Mouse (Mus musculus): Measurements from ENCODE around the gene Smok3c. TPM values are rescaled to one million over a fixed set of nuclear protein-coding genes. Genes with fewer than 3 reads are reported as not detected.
A peak's percentile ranks its signal among the peaks of the same experiment; 100 is the strongest.

Gene Smok3c
- polyA plus RNA-seq, 1 experiment from 2014 or later = not detected

- ATAC-seq (ENCODE audit: low read depth) = no peak
These were observed 30.4 kb downstream of the Smok3c start for GRCm38 (mm10) chr5:138083318-138083900.

GRCm38 (mm10) chr5:138083936-138084335 is 30.9 kb downstream of the Smok3c start:
- Histone ChIP-seq H3K9me3 (replicated peaks) (no peaks in the 10 kb centered on the region), H3K27me3 (no peaks in the 10 kb centered on the region), H3K36me3 (peaks cover 15% of the 10 kb centered on the region), H3K4me2 (peak overlapping the region; percentile 80; the same call in 1 of the 2 replicates), H3K4me3 (replicated peaks) (no peak overlapping the region), H3K4me1 (replicated peaks) (peaks cover 49% of the 10 kb centered on the region), H3K27ac (peak overlapping the region; percentile 83), H3K9ac (no peak overlapping the region)
- WGBS (ENCODE audit: insufficient replicate concordance) = 76% methylated on average over 2 of the region's 2 CpGs
- no peak for DNase-seq
- ATAC-seq (ENCODE audit: low read depth) = no peak

More at GRCm38 (mm10) chr5:138083318-138083900, 30.4 kb downstream of the Smok3c start:
- 0 out of 2 replicates have a peak overlapping the region, but pooled peaks have one; percentile 80 for H3K4me2 ChIP-seq
- peak overlapping the region; percentile 83; the same call in 1 of the 2 replicates for H3K27ac ChIP-seq
- no peaks in the 10 kb centered on the region for H3K9me3 ChIP-seq (replicated peaks)
- peaks cover 15% of the 10 kb centered on the region for H3K36me3 ChIP-seq
- peaks cover 44% of the 10 kb centered on the region for H3K4me1 ChIP-seq (replicated peaks)
- H3K9ac ChIP-seq = no peak overlapping the region
- no peak for DNase-seq
- WGBS (ENCODE audit: insufficient replicate concordance) = 58% methylated on average over 2 of the region's 2 CpGs
- H3K4me3 ChIP-seq (replicated peaks) = no peak overlapping the region
- H3K27me3 ChIP-seq = no peaks in the 10 kb centered on the region

- ATAC-seq (ENCODE audit: low read depth) = peak; percentile 76
- WGBS (ENCODE audit: insufficient replicate concordance) = 11% methylated on average over 2 of the region's 2 CpGs
These were observed 31.5 kb downstream of the Smok3c start for GRCm38 (mm10) chr5:138084507-138084906.

GRCm38 (mm10) chr5:138084996-138085395 is 32.0 kb downstream of the Smok3c start, which contains the start of gene Zkscan1:
Zkscan1 (plus strand) TSS chr5:138085084.
- WGBS (ENCODE audit: insufficient replicate concordance) = under 1% methylated on average over 27 of the region's 27 CpGs

More at GRCm38 (mm10) chr5:138084507-138084906, 31.5 kb downstream of the Smok3c start:
- peak overlapping the region; percentile 96 for H3K9ac ChIP-seq
- peaks cover 55% of the 10 kb centered on the region for H3K4me1 ChIP-seq (replicated peaks)
- DNase-seq = peak; percentile 25
- peaks cover 20% of the 10 kb centered on the region for H3K36me3 ChIP-seq
- no peaks in the 10 kb centered on the region for H3K9me3 ChIP-seq (replicated peaks)
- H3K27me3 ChIP-seq = no peaks in the 10 kb centered on the region
- peak overlapping the region; percentile 83 for H3K27ac ChIP-seq
- peak overlapping the region; percentile 94 for H3K4me3 ChIP-seq (replicated peaks)
- peak overlapping the region; percentile 80 for H3K4me2 ChIP-seq

GRCm38 (mm10) chr5:138085421-138085911 is 32.5 kb downstream of the Smok3c start:
- WGBS (ENCODE audit: insufficient replicate concordance) = under 1% methylated on average over 18 of the region's 18 CpGs
- Histone ChIP-seq H3K4me3 (replicated peaks) (peak overlapping the region; percentile 94), H3K9me3 (replicated peaks) (no peaks in the 10 kb centered on the region), H3K36me3 (peaks cover 20% of the 10 kb centered on the region), H3K4me1 (replicated peaks) (peaks cover 55% of the 10 kb centered on the region), H3K4me2 (peak overlapping the region; percentile 80), H3K27me3 (no peaks in the 10 kb centered on the region), H3K9ac (peak overlapping the region; percentile 96), H3K27ac (peak overlapping the region; percentile 83)
- ATAC-seq (ENCODE audit: low read depth) (no peak), DNase-seq (no peak)

More at GRCm38 (mm10) chr5:138084996-138085395, 32.0 kb downstream of the Smok3c start, which contains the start of gene Zkscan1:
- no peaks in the 10 kb centered on the region for H3K27me3 ChIP-seq
- ATAC-seq (ENCODE audit: low read depth) = peak; percentile 91
- peaks cover 20% of the 10 kb centered on the region for H3K36me3 ChIP-seq
- peak within 1 kb of the TSS; percentile 80 for H3K4me2 ChIP-seq
- peak within 1 kb of the TSS; percentile 94 for H3K4me3 ChIP-seq (replicated peaks)
- peaks cover 55% of the 10 kb centered on the region for H3K4me1 ChIP-seq (replicated peaks)
- H3K9ac ChIP-seq = peak within 1 kb of the TSS; percentile 96
- peak; percentile 74 for DNase-seq
- H3K9me3 ChIP-seq (replicated peaks) = no peaks in the 10 kb centered on the region
- H3K27ac ChIP-seq = peak within 1 kb of the TSS; percentile 83

- ATAC-seq (ENCODE audit: low read depth) (no peak), DNase-seq (no peak)
- H3K27me3 ChIP-seq = no peaks in the 10 kb centered on the region
- H3K4me3 ChIP-seq (replicated peaks) = 0 out of 2 replicates have a peak overlapping the region, but pooled peaks have one; percentile 6
- H3K36me3 ChIP-seq = peaks cover 20% of the 10 kb centered on the region
- no peaks in the 10 kb centered on the region for H3K9me3 ChIP-seq (replicated peaks)
- H3K4me1 ChIP-seq (replicated peaks) = peaks cover 55% of the 10 kb centered on the region
- 76% methylated on average over 3 of the region's 3 CpGs for WGBS (ENCODE audit: insufficient replicate concordance)
- H3K4me2 ChIP-seq = peak overlapping the region; percentile 80
- no peak overlapping the region for H3K27ac ChIP-seq
- peak overlapping the region; percentile 96; the same call in 1 of the 2 replicates for H3K9ac ChIP-seq
These were observed 33.8 kb downstream of the Smok3c start for GRCm38 (mm10) chr5:138086842-138087241.

GRCm38 (mm10) chr5:138088366-138088765 is 35.4 kb downstream of the Smok3c start:
- whole genome bisulfite sequencing (ENCODE audit: insufficient replicate concordance) = 68% methylated on average over 3 of the region's 3 CpGs
- Histone ChIP-seq H3K27ac (peak overlapping the region; percentile 58; the same call in 1 of the 2 replicates), H3K27me3 (no peaks in the 10 kb centered on the region), H3K4me1 (replicated peaks) (peaks cover 54% of the 10 kb centered on the region), H3K4me2 (peak overlapping the region; percentile 33), H3K9ac (peak overlapping the region; percentile 44; the same call in 1 of the 2 replicates), H3K4me3 (replicated peaks) (no peak overlapping the region), H3K36me3 (peaks cover 28% of the 10 kb centered on the region), H3K9me3 (replicated peaks) (no peaks in the 10 kb centered on the region)
- ATAC-seq (ENCODE audit: low read depth) = no peak
- no peak for DNase-seq

GRCm38 (mm10) chr5:138089108-138089551 is 36.1 kb downstream of the Smok3c start:
- ATAC-seq (ENCODE audit: low read depth) = peak; percentile 25
- WGBS (ENCODE audit: insufficient replicate concordance) = 60% methylated on average over 6 of the region's 6 CpGs
- Histone ChIP-seq H3K36me3 (peaks cover 36% of the 10 kb centered on the region), H3K4me2 (peak overlapping the region; percentile 33; the same call in 1 of the 2 replicates), H3K4me1 (replicated peaks) (peaks cover 47% of the 10 kb centered on the region), H3K27ac (peak overlapping the region; percentile 58), H3K9ac (peak overlapping the region; percentile 44), H3K27me3 (no peaks in the 10 kb centered on the region), H3K9me3 (replicated peaks) (no peaks in the 10 kb centered on the region), H3K4me3 (replicated peaks) (peak overlapping the region; percentile 6; the same call in 1 of the 2 replicates)
- DNase-seq = no peak

GRCm38 (mm10) chr5:138090271-138090670 is 37.3 kb downstream of the Smok3c start:
- ATAC-seq (ENCODE audit: low read depth) (no peak), DNase-seq (no peak)
- 68% methylated on average over 3 of the region's 3 CpGs for WGBS (ENCODE audit: insufficient replicate concordance)
- H3K9ac ChIP-seq = no peak overlapping the region
- peaks cover 47% of the 10 kb centered on the region for H3K36me3 ChIP-seq
- no peak overlapping the region for H3K4me3 ChIP-seq (replicated peaks)
- no peaks in the 10 kb centered on the region for H3K27me3 ChIP-seq
- peaks cover 42% of the 10 kb centered on the region for H3K4me1 ChIP-seq (replicated peaks)
- H3K27ac ChIP-seq = no peak overlapping the region
- no peaks in the 10 kb centered on the region for H3K9me3 ChIP-seq (replicated peaks)
- H3K4me2 ChIP-seq = no peak overlapping the region

- WGBS (ENCODE audit: insufficient replicate concordance) = 90% methylated on average over 5 of the region's 5 CpGs
- DNase-seq = no peak
- no peak for ATAC-seq (ENCODE audit: low read depth)
- Histone ChIP-seq H3K4me2 (no peak overlapping the region), H3K4me3 (replicated peaks) (no peak overlapping the region), H3K4me1 (replicated peaks) (peaks cover 38% of the 10 kb centered on the region), H3K9me3 (replicated peaks) (no peaks in the 10 kb centered on the region), H3K9ac (no peak overlapping the region), H3K36me3 (peaks cover 52% of the 10 kb centered on the region), H3K27me3 (no peaks in the 10 kb centered on the region), H3K27ac (no peak overlapping the region)
These were observed 37.7 kb downstream of the Smok3c start for GRCm38 (mm10) chr5:138090737-138091136.

- whole genome bisulfite sequencing (ENCODE audit: insufficient replicate concordance) = 84% methylated on average over 4 of the region's 4 CpGs
- Histone ChIP-seq H3K4me3 (replicated peaks) (no peak overlapping the region), H3K9me3 (replicated peaks) (no peaks in the 10 kb centered on the region), H3K4me1 (replicated peaks) (peaks cover 17% of the 10 kb centered on the region), H3K27ac (no peak overlapping the region), H3K9ac (no peak overlapping the region), H3K27me3 (no peaks in the 10 kb centered on the region), H3K36me3 (peaks cover 64% of the 10 kb centered on the region), H3K4me2 (no peak overlapping the region)
- ATAC-seq (ENCODE audit: low read depth) = no peak
- DNase-seq = no peak
These were observed 39.8 kb downstream of the Smok3c start for GRCm38 (mm10) chr5:138092771-138093170.
